Mouse (Mus musculus) cerebellum, adult 2 months (tissue): ENCODE measurements at regions not wholly inside any gene's neighbourhood (a gene's known extent, or its start where the extent isn't known, plus 50 kb on each side); places are given as distances from the start of the nearest gene placed in this dataset.

Source experiments
- CTCF ChIP-seq: fragments of 200-500 bp; IDR thresholded peaks from 2 replicates; pipeline ENCODE4 v1.5.1; 2011; ENCODE audit warnings: low read depth, mild to moderate bottlenecking, control low read depth, low read length, moderate library complexity, borderline replicate concordance; ENCODE audit not compliant: insufficient read depth
- POLR2A ChIP-seq: fragments of 200-500 bp; IDR thresholded peaks from 2 replicates; pipeline ENCODE4 v1.6.1; 2011; ENCODE audit warnings: low read length, control low read depth, borderline replicate concordance; ENCODE audit not compliant: insufficient read depth

- TF ChIP-seq CTCF (no peak), POLR2A (no peak)
Measured at GRCm38 (mm10) chr1:72942351-72942750, 67.7 kb upstream of the Igfbp5 start.
